Mouse (Mus musculus) layer of hippocampus, adult 9-11 months (tissue): Measurements from ENCODE around the gene H2-Q2.
"Not testable (repeated sequence)": the region's sequence is repeated elsewhere in the genome, so short reads cannot be mapped to it uniquely, and the experiment has no call there.

Experiments
- DNase-seq: peaks from one replicate; pipeline ENCODE4 v3.0.0; 2022

Gene H2-Q2

GRCm38 (mm10) chr17:35379369-35379728, 37.3 kb downstream of the H2-Q2 start, which contains the start of gene H2-Q4:
H2-Q4 (plus strand) TSS chr17:35379617.
- peak; percentile 92 for DNase-seq

- peak; percentile 5 for DNase-seq
Measured at GRCm38 (mm10) chr17:35379729-35380451, 37.8 kb downstream of the H2-Q2 start.

DNA sequence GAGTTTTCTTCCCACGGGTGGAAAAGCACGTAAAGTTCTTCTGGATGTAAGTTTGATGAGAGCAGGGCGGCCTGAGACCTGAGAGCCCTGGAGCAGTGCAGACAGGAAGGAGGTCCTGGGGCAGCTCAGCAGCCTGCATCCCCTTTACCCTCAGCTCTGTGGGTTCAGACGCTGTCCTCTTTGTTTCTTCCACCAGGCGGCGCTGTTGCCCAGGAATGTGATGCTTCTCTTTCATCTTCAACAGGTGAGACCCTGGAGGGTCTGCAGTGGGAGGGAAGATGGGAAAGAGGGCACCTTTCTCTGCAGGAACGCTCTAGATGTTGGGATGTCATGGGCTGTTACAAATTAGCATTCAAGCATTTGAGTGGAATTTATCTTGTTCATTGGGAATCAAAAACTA, 47.8 kb downstream of the H2-Q2 start:
- not testable (repeated sequence) for DNase-seq

GRCm38 (mm10) chr17:35392671-35393070, 50.6 kb downstream of the H2-Q2 start:
- DNase-seq, result not testable (repeated sequence)

DNA sequence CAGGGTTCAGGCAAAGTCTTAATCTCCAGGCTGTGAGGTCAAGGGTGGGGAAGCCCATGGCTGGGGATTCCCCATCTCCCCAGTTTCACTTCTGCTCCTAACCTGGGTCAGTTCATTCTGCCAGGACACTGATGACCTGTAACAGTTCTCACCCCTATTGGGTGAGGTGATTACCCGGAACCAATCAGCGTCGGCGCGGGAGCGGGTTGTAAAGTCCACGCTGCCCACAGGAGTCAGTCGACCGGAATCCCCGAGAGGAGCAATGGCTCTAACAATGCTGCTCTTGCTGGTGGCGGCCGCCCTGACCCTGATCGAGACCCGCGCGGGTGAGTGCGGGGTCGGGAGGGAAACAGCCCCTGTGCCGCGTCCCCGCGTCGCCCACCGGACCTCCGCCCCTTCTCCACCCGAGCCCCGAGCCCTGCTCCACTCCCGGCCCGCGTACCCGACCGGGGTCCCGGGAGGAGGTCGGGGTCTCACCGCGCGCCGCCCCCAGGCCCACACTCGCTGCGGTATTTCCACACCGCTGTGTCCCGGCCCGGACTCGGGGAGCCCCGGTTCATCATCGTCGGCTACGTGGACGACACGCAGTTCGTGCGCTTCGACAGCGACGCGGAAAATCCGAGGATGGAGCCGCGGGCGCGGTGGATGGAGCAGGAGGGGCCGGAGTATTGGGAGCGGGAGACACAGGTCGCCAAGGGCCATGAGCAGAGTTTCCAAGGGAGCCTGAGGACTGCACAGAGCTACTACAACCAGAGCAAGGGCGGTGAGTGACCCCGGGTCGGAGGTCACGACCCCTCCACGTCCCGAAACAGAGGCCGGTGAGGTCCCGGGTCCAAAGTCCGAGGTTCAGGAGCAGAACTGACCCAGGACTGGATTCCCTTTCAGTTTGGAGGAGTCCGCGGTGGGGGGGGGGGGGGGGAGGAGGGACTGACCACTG, 52.1 kb downstream of the H2-Q2 start:
- DNase-seq, result not testable (repeated sequence)
